Mouse (Mus musculus) megakaryocyte-erythroid progenitor cell, adult 5 weeks (primary cell): Measurements from ENCODE around the gene Rom1. TPM values are rescaled to one million over a fixed set of nuclear protein-coding genes. Genes with fewer than 3 reads are reported as not detected.

ENCODE experiments used
- polyA plus RNA-seq: library from polyadenylated mRNA; stranded (reverse); fragments of >175 nt; gene quantifications from 2 replicates; pipeline ENCODE4 v1.2.3, GENCODE M21; 2012

Gene Rom1
- polyA plus RNA-seq: 8.8 and 9.0 TPM in 2 replicates

GRCm38 (mm10) chr19:8929224-8930088 lies at the start of gene Rom1, which contains the start of gene Eml3:
Rom1 (minus strand) TSS chr19:8929356.
Eml3 (plus strand) TSS chr19:8929552.

GRCm38 (mm10) chr19:8966590-8967372 lies 37.6 kb upstream of the Rom1 start, which contains the start of gene Eef1g:
Eef1g (plus strand) TSS chr19:8967041.

DNA sequence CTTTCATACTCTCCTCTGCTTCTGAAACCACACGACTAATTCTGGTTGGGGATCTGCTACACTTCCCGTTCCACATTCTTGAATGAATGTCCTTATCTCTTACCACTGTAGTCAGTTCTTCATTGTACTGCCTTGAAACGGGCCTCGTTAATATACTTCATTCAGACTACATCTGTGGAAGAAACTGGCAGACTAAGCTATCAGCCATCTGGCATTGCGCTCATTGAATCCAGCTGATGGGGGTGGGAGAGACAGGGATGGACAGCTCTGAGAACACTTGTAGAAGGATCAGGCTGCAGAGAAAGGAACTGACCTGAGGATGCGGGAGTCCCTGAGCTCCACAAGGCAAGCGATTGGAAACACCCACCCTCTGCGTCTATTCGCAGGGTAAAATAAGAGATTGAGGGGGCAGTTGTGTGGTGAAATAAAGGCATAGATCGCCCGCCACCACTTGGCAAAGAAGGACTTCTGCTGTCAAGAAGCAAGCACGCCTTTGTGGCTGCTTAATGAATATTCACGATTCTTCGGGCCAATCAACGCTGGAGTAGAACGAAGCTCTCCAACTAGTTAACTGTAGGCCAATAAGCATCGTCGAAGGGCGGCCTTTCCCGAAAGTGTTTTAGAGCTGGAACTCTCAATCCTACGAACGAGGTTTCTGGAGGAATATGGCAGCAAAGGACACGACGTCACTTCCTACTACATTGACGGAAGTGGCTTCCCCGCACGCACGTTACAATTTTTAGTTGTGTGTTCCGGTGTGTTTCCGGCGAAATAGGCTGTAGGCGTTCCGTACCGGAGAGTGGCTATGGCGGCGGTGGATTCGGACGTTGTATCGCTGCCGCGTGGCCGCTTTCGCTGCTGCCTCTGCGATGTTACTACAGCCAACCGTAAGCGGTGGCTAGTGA lies 24.2 kb upstream of the Rom1 start, which contains the start of gene Tut1:
Gene Tut1 (plus strand): TSS at position 713 of the 905 bp plus-strand sequence.

DNA sequence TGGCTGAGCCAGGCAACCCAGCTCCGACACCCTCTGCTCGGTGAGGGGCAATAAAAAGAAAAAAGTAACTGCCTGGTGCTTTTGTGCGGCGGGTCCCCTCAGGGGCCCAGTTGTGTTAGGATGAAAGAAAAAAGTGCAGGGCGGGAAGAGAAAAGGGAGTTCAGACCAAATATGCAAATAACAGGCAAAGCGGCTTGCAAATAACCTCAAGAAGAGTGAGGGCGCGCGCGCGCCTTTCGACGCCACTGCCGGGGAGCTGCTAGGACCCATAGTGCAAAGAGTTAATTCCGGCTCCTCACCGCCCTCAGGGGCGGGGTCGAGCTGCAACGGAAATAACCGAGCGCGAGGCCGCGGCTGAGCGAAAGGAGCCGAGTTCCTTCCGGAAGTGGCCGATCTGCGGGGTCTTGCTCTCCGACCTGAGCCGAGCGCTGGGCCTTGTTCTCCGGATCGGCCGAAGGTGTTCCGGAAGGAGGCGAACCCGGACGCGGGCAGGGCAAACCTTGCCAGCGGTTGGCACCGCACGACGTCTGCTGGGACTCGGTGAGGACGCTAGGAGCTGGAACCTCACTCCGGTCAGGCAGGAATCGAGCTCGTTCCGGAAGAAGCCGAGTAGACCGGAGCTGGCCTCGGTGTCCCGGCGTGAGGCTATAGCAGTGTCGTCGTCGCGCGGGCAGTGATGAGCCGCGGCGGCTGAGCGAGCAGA lies 12.5 kb upstream of the Rom1 start, which contains the start of gene Mta2:
Gene Mta2 (plus strand): TSS at position 361 of the 703 bp plus-strand sequence.

GRCm38 (mm10) chr19:8920073-8920736 lies 9.0 kb downstream of the Rom1 start, which contains the start of gene B3gat3:
B3gat3 (plus strand) TSS chr19:8920374.

DNA sequence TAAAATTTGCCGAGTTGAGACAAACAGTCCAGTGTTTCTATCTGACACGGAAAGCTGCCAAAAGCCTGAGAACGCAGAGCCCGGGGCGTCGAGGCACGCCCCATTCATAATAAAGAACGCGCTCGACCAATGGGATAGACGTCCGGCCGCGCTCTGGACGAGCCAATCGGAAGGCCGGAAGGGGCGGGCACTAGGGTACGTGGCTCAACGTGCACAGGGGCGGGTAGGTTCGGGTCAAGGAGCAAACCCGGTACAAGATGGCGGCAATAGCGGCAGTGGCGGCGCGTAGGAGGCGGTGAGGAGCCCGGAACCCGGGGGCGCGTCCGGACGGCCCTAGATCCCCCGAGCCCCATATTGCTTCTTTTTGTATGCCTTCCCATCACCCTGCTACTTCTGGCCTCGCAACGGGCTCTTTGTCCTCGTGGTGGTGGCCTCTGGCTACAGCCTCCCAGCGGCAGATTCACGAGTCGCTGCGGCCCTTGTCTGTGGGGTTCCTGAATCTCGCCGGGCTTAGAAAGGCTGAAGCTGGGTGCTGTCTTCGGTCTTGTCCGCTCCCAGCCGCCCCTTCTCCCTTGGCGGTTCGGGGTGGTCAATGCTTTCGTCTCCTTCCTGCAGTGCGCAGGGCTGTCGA lies 31.2 kb downstream of the Rom1 start, which contains the start of gene Ganab:
Gene Ganab (plus strand): TSS at position 207 of the 631 bp plus-strand sequence.

GRCm38 (mm10) chr19:8892829-8893766 lies 36.1 kb downstream of the Rom1 start, which contains the start of gene Ints5:
Ints5 (plus strand) TSS chr19:8893005.

GRCm38 (mm10) chr19:8888511-8889385 lies 40.4 kb downstream of the Rom1 start, which contains the start of the genes 1810009A15Rik and Gm49416:
1810009A15Rik (plus strand) TSS chr19:8888853.
Gm49416 (plus strand) TSS chr19:8888926.

GRCm38 (mm10) chr19:8883616-8884015 lies 45.5 kb downstream of the Rom1 start, which contains the start of the genes Lbhd1 and Gm49403:
Lbhd1 (plus strand) TSS chr19:8883732.
Gm49403 (plus strand) TSS chr19:8883930.

DNA sequence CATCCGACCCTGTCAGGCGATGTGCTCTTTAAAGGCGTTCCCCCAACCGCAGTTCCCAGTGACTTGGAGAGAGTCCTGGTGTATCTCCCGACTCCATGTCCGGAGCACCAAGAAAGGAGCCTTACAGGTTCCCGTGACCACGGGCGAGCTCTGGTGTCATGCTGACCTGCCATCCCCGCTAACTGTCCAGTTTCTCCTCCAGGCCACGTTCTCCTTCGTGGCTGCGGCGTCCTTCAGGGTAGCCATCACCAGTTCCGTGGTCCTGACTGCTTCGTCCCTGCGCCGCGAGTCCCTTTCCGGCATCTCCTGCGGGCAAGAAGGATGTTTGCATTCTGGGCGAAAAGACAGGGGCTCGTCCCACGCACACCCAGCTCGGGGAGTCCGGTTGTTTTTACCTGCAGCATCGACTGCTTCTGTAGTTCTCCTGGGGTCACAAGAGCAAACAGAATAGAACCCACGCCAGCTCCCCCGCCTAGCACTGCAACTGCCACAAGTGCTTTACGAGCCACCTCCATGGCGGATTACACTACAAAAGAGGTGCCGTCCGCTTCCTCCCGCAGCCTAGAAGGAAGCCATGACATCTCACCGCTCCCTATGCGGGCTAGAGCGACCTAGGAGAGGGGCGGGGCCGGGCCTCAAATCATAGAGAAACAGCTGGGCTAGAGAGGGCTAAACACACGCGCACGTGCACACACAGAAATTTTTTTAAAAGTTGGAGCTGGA lies 48.7 kb downstream of the Rom1 start, which contains the start of gene Uqcc3:
Gene Uqcc3 (minus strand): TSS at position 613 of the 723 bp plus-strand sequence.

Other genes with a start within 250 kb of the Rom1 start
- 116 and 163 TPM in 2 replicates for gene Slc3a2, start 206.0 kb downstream of the Rom1 start, polyA plus RNA-seq
- gene Wdr74, start 193.5 kb downstream of the Rom1 start, polyA plus RNA-seq: 37.5 and 45.6 TPM in 2 replicates
- 1.1 and 2.8 TPM in 2 replicates for gene 1700092M07Rik, start 188.6 kb downstream of the Rom1 start, polyA plus RNA-seq
- 24.2 and 27.7 TPM in 2 replicates for gene Stx5a, start 187.9 kb downstream of the Rom1 start, polyA plus RNA-seq
- gene Nxf1, start 172.3 kb downstream of the Rom1 start, polyA plus RNA-seq: 37.5 and 54.2 TPM in 2 replicates
- gene Tmem223, start 158.4 kb downstream of the Rom1 start, polyA plus RNA-seq: 51.0 and 63.4 TPM in 2 replicates
- 61.1 and 78.1 TPM in 2 replicates for gene Tmem179b, start 154.9 kb downstream of the Rom1 start, polyA plus RNA-seq
- gene Taf6l, start 142.9 kb downstream of the Rom1 start, polyA plus RNA-seq: 35.3 and 40.4 TPM in 2 replicates
- gene Polr2g, start 130.8 kb downstream of the Rom1 start, polyA plus RNA-seq: 5.0 and 6.5 TPM in 2 replicates
- 0.30 and 0.85 TPM in 2 replicates for gene Zbtb3, start 126.8 kb downstream of the Rom1 start, polyA plus RNA-seq
- 2.8 and 3.5 TPM in 2 replicates for gene Ttc9c, start 110.0 kb downstream of the Rom1 start, polyA plus RNA-seq
- gene Hnrnpul2, start 109.3 kb downstream of the Rom1 start, polyA plus RNA-seq: 136 and 204 TPM in 2 replicates
- 141 and 155 TPM in 2 replicates for gene AC129217.1, start 99.6 kb downstream of the Rom1 start, polyA plus RNA-seq
- gene Bscl2, start 91.9 kb downstream of the Rom1 start, polyA plus RNA-seq: 91.7 and 97.7 TPM in 2 replicates
- not detected in 2 replicates for gene Gng3, start 90.2 kb downstream of the Rom1 start, polyA plus RNA-seq
- 0.07 and 0.34 TPM in 2 replicates for gene Lrrn4cl, start 78.6 kb downstream of the Rom1 start, polyA plus RNA-seq
- 176 and 267 TPM in 2 replicates for gene Ubxn1, start 57.9 kb downstream of the Rom1 start, polyA plus RNA-seq
- 60.4 and 63.7 TPM in 2 replicates for gene Uqcc3, start 48.4 kb downstream of the Rom1 start, polyA plus RNA-seq
- 0.47 and 0.98 TPM in 2 replicates for gene Lbhd1, start 45.6 kb downstream of the Rom1 start, polyA plus RNA-seq
- gene Gm49403, start 45.4 kb downstream of the Rom1 start, polyA plus RNA-seq: not detected in 2 replicates
- 68.5 and 78.3 TPM in 2 replicates for gene 1810009A15Rik, start 40.5 kb downstream of the Rom1 start, polyA plus RNA-seq
- gene Gm49416, start 40.4 kb downstream of the Rom1 start, polyA plus RNA-seq: 10.1 and 13.2 TPM in 2 replicates
- 32.4 and 39.0 TPM in 2 replicates for gene Ints5, start 36.4 kb downstream of the Rom1 start, polyA plus RNA-seq
- 52.6 and 60.1 TPM in 2 replicates for gene Ganab, start 31.3 kb downstream of the Rom1 start, polyA plus RNA-seq
- gene B3gat3, start 9.0 kb downstream of the Rom1 start, polyA plus RNA-seq: 129 and 153 TPM in 2 replicates
- 76.3 and 82.6 TPM in 2 replicates for gene Eml3, start 196 bp upstream of the Rom1 start, polyA plus RNA-seq
- 58.4 and 74.1 TPM in 2 replicates for gene Mta2, start 12.5 kb upstream of the Rom1 start, polyA plus RNA-seq
- gene Tut1, start 24.5 kb upstream of the Rom1 start, polyA plus RNA-seq: 28.2 and 29.0 TPM in 2 replicates
- gene Eef1g, start 37.7 kb upstream of the Rom1 start, polyA plus RNA-seq: 124 and 163 TPM in 2 replicates
- 19.1 and 29.1 TPM in 2 replicates for gene Ahnak, start 59.9 kb upstream of the Rom1 start, polyA plus RNA-seq
- not detected in 2 replicates for gene Scgb1a1, start 158.6 kb upstream of the Rom1 start, polyA plus RNA-seq
- 84.3 and 107 TPM in 2 replicates for gene Asrgl1, start 206.3 kb upstream of the Rom1 start, polyA plus RNA-seq